Mouse (Mus musculus): ENCODE measurements around the gene Cbx6.

Gene Cbx6

DNA sequence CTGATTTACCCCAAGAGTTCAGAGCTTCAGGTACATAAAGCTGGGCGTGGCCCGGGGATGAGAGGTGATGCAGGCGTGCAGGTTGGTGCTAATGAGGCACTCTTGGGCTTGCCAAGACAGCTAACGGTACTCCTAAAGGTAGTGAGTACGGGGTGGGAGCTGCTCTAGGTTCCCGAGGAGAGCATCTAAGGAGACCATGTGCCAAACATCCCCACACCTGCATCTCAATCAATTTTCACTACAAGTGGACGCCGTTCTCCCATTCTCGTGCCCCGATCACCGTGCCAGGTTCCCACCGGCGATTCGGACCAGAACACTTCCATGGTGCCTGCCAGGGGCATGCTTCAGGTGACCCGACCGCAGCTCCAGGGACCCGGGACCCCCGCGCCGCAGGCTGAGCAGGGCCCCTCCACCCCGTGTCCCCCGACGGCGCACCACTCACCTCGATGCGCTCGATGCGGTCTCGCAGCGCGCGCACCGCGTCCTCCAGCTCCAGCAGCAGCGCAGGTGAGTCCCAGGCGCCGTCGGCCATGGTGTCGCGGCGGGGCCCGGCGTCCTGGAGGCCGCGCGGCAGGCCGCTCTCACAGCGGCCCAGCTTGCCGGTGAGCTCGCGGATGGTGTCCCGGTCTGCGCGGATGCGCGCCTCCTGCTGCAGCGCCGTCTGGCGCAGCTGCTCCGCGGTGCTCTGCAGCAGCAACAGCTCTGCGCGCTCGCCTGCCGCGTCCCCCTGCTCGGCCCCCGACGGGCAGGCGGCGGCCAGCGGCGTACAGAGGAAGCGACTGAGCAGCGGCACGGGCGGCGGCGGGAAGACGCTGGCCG lies 30.7 kb downstream of the Cbx6 start:
- DNase-seq (ENCODE audit: low spot score), result no peak

DNA sequence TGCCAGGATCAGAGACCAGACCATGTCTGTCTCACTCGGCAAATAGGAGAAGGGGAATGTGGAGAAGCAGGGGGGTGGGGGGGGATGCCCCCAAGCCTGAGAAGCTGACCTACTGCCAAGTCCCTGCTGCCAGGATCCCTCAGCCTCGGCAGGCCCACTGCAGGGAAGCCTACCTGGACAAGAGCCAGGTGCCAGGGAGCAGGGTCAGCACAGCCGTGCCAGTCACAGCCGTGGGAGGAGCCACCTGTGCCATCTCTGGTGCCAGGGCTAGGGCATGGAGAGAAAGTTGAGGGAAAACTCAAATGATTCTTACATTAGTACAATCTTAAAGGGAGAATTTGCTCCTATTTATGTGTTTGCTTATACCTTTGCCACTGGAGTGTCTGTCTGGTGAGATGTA lies 32.2 kb downstream of the Cbx6 start:
- peak; percentile 58 for DNase-seq (ENCODE audit: low spot score)

GRCm38 (mm10) chr15:79801646-79802045 lies 32.8 kb downstream of the Cbx6 start:
- DNase-seq (ENCODE audit: low spot score), result no peak

GRCm38 (mm10) chr15:79800701-79801100 lies 33.8 kb downstream of the Cbx6 start:
- no peak for DNase-seq (ENCODE audit: low spot score)

DNA sequence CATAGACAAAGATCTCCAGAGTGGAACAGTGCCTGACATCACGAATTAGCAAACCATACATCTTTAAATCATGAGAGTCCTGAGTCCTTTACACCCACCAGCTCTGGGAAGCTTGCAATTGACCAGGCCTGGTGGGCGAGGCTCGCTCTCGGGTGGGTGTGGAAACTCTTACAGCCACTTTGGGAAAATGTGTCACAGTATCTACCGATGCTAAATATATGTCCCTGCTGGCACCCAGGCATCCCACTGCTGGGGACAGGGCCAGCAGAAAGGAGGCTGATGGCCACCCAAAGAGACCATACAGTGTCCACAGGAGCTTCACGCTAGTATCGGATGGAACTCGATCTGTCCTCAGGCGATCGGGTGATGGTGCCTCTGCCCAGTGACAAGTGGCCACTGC lies 35.9 kb downstream of the Cbx6 start:
- no peak for DNase-seq (ENCODE audit: low spot score)

GRCm38 (mm10) chr15:79797680-79798079 lies 36.8 kb downstream of the Cbx6 start:
- DNase-seq (ENCODE audit: low spot score), result no peak

DNA sequence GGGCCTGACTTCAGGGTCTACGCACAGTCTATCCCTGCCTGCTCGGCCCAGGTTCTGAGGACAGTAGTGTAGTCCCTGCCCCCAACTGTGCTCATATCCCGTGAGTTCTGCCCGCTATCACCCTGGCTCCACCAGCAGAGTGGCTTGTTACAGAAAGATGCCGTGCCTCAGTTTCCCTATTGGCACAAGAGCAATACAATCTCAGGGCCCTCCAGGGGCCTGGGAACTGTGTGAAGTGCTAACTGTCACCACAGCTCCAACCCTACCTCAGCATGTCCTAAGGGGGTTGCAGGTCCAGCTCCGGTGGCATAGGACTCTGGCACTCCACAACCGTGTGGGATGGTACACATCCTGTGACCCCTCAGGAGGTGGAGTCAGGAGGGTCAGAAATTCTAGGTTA lies 37.4 kb downstream of the Cbx6 start:
- no peak for DNase-seq (ENCODE audit: low spot score)

DNA sequence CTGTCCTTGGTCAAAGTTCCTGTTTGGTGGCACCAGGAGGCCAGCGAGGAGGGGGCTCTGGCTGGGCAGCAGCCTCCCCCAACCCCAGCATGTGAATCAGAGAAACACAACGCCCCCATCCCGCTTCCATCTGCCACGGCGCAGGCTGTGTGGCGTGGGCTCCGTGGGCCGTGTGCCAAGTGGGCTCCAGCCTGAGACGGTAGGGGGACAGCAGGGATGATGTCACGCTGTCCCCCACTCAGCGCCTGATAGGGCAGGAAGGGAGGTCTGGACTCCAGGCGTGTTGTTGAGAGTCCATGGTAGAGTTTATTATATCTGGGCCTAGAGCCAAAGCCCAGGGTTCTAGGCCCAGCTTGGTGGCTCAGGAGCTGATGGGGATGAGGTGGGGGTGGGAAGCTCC lies 38.2 kb downstream of the Cbx6 start:
- no peak for DNase-seq (ENCODE audit: low spot score)

- peak; percentile 49 for DNase-seq (ENCODE audit: low spot score)
Measured at GRCm38 (mm10) chr15:79794173-79794572, 40.3 kb downstream of the Cbx6 start.

DNA sequence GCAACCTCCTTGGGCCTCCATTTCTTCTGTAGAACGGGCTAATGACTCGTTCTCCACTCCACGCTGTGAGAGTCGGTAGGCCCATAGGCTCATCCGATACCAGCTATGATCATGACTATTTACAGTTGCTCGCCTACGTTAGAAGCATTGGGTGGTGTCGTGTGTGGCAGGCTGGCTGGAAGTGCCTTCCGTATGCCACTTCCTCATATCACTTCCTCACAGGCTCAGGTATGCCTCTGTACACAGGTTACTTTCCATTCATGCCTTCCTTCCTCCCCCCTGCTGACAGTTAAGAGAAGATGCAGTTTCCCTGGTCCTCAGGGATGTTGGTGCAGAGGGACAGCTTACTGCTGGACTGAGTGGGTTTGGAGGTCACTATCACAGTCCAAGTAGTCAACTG lies 41.4 kb downstream of the Cbx6 start:
- no peak for DNase-seq (ENCODE audit: low spot score)

- peak; percentile 70 for DNase-seq (ENCODE audit: low spot score)
Measured at GRCm38 (mm10) chr15:79792455-79792854, 42.0 kb downstream of the Cbx6 start.

- peak; percentile 81 for DNase-seq (ENCODE audit: low spot score)
Measured at GRCm38 (mm10) chr15:79791502-79791901, 43.0 kb downstream of the Cbx6 start.

DNA sequence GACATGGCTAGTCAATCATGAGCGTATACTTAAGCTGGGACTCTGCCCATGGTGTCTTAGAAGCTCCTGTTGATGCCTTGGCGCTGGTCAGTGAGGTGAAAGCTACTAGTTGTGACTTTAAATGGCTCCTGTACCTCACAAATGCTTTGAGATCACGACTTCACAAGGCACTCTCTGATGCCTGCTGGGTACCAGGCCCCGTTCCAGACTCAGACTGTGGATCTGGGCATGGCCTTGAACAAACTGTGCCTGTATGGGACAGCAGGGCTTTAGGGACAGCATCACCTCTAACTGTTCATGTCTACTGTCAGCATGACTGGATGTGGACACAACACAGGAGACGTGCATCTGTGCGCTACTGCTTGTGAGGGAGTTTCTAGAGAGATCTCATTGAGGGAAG lies 43.6 kb downstream of the Cbx6 start:
- no peak for DNase-seq (ENCODE audit: low spot score)

- no peak for DNase-seq (ENCODE audit: low spot score)
Measured at GRCm38 (mm10) chr15:79790111-79790510, 44.4 kb downstream of the Cbx6 start.

- no peak for DNase-seq (ENCODE audit: low spot score)
Measured at GRCm38 (mm10) chr15:79787815-79788214, 46.7 kb downstream of the Cbx6 start.

- DNase-seq (ENCODE audit: low spot score), result no peak
Measured at GRCm38 (mm10) chr15:79785056-79785455, 49.4 kb downstream of the Cbx6 start.

DNA sequence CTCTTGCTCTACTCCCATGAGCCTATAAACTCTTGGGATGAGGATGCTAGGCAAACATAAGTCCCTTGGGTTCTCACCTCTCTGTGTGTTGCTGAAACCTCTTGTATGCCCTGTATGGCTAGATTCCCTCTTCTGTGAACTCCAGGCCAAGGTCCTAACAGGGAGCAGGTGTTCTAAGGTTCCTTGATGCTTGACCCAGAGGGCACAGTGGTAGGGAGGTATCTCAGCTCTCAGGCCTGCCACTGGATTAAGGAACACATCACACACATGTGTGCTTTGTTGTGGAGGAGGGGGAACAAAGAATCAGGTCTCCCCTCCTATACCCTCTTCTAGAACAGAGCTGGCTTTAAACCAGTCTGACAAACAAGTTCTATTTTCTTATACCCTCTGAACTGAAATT lies 56.7 kb downstream of the Cbx6 start, which contains the start of gene Dnal4:
Gene Dnal4, minus strand, starts transcription at position 101 of the 400 bp plus-strand sequence.
- DNase-seq (ENCODE audit: low spot score), result no peak

DNA sequence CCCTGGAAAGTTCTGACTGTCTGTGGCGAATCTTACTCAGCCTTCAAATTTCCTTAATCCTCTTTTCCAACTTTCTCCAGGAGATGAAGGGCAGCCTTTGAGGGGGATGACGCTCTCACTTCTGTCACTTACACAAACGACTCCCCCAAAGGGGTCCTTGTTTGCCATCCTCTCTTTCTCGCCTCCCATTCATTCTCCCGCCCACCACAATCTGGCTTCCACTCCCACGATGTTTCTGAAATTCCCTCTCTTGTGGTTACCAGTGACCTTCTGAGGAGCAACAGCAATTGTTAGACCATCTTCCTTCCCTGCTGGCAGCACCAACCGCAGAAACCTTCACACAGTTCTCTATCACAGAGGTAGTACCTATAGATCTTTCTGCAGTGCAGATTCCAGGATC lies 58.8 kb downstream of the Cbx6 start:
- DNase-seq (ENCODE audit: low spot score), result no peak

DNA sequence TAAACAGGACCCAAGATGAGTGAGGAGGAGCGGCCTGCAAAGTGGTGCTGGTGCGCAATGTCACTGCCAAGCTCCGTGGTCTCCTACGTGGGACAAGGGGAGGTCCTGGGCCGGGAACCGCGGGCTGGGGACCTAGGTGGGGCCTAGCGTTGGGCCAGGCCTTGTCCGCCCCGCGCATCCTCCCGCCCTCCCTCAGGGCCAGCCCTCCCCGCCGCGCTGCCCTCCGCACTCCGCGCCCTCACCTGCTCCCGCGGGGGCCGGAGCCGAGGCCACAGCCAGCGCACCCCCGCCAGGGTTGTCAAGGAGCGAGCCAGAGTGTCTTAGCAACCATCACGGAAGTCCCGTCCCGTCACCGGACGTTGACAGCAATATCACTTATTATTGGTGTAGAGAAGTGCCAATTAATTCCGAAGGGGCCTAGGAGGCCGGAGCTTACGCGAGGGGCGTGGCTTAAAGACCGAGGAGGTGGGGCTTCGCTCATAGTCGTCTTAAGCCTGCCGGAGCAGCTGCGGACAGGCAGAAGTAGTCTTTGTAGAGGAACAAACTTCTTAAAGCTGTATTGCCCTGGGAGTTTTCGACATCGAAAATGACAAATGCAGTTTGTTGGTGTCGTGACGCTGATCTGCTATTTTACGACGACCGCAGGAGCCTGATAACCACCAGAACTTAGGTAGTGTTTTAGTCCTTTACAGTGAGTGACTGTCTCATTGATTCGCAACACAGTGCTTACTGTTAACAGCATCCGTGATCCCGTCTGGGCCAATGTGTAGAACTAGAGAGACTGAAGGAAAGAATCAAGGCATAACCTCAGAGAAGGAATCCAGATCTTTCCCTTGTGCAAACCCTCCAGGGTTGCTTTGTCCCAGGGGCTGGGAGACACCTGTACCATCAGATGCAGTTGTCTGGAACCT lies 60.1 kb downstream of the Cbx6 start:
- DNase-seq (ENCODE audit: low spot score), result peak; percentile 97
